Mouse (Mus musculus) midbrain, embryonic 15.5 days (tissue): ENCODE measurements around the gene Haao. TPM values are rescaled to one million over a fixed set of nuclear protein-coding genes. Genes with fewer than 3 reads are reported as not detected.

Experiments used
- ATAC-seq: fragments of 200-750 bp; cut with Nextera tagmentation; replicated peaks from 2 replicates; pipeline ENCODE4 v1.8.0; 2017; ENCODE audit warnings: moderate TSS enrichment
- H3K27ac ChIP-seq: fragments of 300-500 bp; sonication (generic); 2 replicates; pipeline ENCODE4 v1.5.1; 2015; ENCODE audit warnings: mild to moderate bottlenecking, inconsistent platforms
- H3K27me3 ChIP-seq: fragments of 300-500 bp; sonication (generic); replicated peaks from 2 replicates; pipeline ENCODE4 v1.6.1; 2015; ENCODE audit warnings: inconsistent platforms
- H3K36me3 ChIP-seq: fragments of 300-500 bp; sonication (generic); replicated peaks from 2 replicates; pipeline ENCODE4 v1.6.1; 2015; ENCODE audit warnings: inconsistent platforms
- H3K4me1 ChIP-seq: fragments of 300-500 bp; sonication (generic); 2 replicates; pipeline ENCODE4 v1.6.1; 2015; ENCODE audit warnings: inconsistent platforms
- H3K4me2 ChIP-seq: fragments of 300-500 bp; sonication (generic); 2 replicates; pipeline ENCODE4 v1.6.1; 2015; ENCODE audit warnings: inconsistent platforms, mild to moderate bottlenecking, moderate library complexity
- H3K4me3 ChIP-seq: fragments of 300-500 bp; sonication (generic); 2 replicates; pipeline ENCODE4 v1.5.1; 2015; ENCODE audit warnings: mild to moderate bottlenecking, inconsistent platforms
- H3K9ac ChIP-seq: fragments of 300-500 bp; sonication (generic); 2 replicates; pipeline ENCODE4 v1.6.1; 2015; ENCODE audit warnings: mild to moderate bottlenecking, inconsistent platforms
- H3K9me3 ChIP-seq: fragments of 300-500 bp; sonication (generic); 2 replicates; pipeline ENCODE4 v1.6.1; 2016; ENCODE audit warnings: inconsistent platforms
- WGBS: fragments of 180-500 bp; shearing (Covaris S2); methylation state at CpG from one replicate; pipeline ENCODE4 v1.1.7; 2015; ENCODE audit warnings: mixed read lengths; 5-methylcytosine and 5-hydroxymethylcytosine counted together
- polyA plus RNA-seq: library from polyadenylated mRNA; unstranded; fragments of >200 nt; fragmentation: Nextera tagmentation; extraction: Ambion mirVana; gene quantifications from 2 replicates; pipeline ENCODE4 v1.2.1, GENCODE M21; 2015

Gene Haao
- polyA plus RNA-seq, 1 experiment from 2014 or later, result not detected

DNA sequence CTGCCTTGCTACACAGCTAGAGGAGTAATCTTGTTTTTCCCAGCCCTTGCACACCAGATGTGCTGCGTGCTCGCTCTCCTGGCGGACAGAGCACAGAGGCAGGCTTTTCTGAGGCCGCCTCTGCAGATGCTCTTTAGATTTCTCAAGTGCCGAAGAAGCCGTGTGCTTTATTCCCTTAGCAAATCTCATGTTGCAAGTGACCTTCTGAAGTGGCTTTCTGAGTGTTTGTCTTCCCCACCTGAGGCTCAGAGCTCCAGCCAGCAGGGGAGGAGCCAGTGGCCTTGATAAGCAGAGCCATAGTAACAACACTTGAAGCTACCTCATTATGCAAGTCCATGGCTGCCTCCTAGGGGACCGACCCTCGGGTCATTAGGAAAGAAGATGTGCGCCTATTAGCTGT, 43.8 kb downstream of the Haao start:
- Histone ChIP-seq H3K4me2 (no peak overlapping the region), H3K36me3 (no peaks in the 10 kb centered on the region), H3K9me3 (no peaks in the 10 kb centered on the region), H3K27me3 (no peaks in the 10 kb centered on the region), H3K9ac (no peak overlapping the region), H3K4me1 (0 out of 2 replicates have a peak, but pooled peaks cover 6% of the 10 kb centered on the region), H3K4me3 (no peak overlapping the region), H3K27ac (peak overlapping the region; percentile 48; the same call in 1 of the 2 replicates)
- peak; percentile 48; the same call in 1 of the 2 replicates for ATAC-seq
- 68% methylated on average over 9 of the region's 9 CpGs for WGBS

- Histone ChIP-seq H3K9me3 (no peaks in the 10 kb centered on the region), H3K27me3 (no peaks in the 10 kb centered on the region), H3K9ac (no peak overlapping the region), H3K4me1 (0 out of 2 replicates have a peak, but pooled peaks cover 6% of the 10 kb centered on the region), H3K4me2 (no peak overlapping the region), H3K4me3 (no peak overlapping the region), H3K36me3 (no peaks in the 10 kb centered on the region), H3K27ac (no peak overlapping the region)
- ATAC-seq, result no peak
- 93% methylated on average over 11 of the region's 11 CpGs for WGBS
Measured at GRCm38 (mm10) chr17:83799506-83800050, 48.2 kb downstream of the Haao start.

DNA sequence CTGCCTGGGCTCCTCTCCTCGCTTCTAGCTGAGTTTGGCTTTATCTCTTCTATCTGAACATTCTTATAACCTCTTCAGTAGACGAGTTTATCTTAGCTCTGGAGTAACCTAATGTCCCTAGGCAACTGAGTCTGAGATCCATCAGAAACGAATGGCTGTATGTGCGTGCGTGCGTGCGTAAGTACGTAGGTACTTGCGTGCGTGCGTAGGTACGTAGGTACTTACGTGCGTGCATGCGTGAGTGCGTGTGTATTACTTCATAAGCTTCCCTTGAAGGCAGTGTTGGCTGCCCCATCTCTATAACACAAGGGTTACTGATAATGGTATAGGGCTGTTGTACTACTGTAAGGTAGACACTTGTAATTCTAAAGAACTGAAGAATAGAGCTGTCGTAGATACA, 52.6 kb downstream of the Haao start:
- no peaks in the 10 kb centered on the region for H3K4me1 ChIP-seq
- H3K36me3 ChIP-seq, result no peaks in the 10 kb centered on the region
- no peak overlapping the region for H3K4me3 ChIP-seq
- no peaks in the 10 kb centered on the region for H3K27me3 ChIP-seq
- ATAC-seq, result no peak
- H3K9ac ChIP-seq, result no peak overlapping the region
- WGBS, result 96% methylated on average over 17 of the region's 17 CpGs
- no peak overlapping the region for H3K4me2 ChIP-seq
- H3K27ac ChIP-seq, result no peak overlapping the region
- no peaks in the 10 kb centered on the region for H3K9me3 ChIP-seq

- H3K4me2 ChIP-seq, result no peak overlapping the region
- H3K27me3 ChIP-seq, result no peaks in the 10 kb centered on the region
- H3K9ac ChIP-seq, result no peak overlapping the region
- no peak for ATAC-seq
- WGBS, result 69% methylated on average over 23 of the region's 23 CpGs
- H3K4me1 ChIP-seq, result no peaks in the 10 kb centered on the region
- H3K4me3 ChIP-seq, result no peak overlapping the region
- H3K27ac ChIP-seq, result no peak overlapping the region
- no peaks in the 10 kb centered on the region for H3K9me3 ChIP-seq
- no peaks in the 10 kb centered on the region for H3K36me3 ChIP-seq
Measured at GRCm38 (mm10) chr17:83792388-83792787, 55.4 kb downstream of the Haao start.

GRCm38 (mm10) chr17:83790158-83790557, 57.6 kb downstream of the Haao start:
- ATAC-seq, result no peak
- H3K4me3 ChIP-seq, result no peak overlapping the region
- H3K4me1 ChIP-seq, result no peaks in the 10 kb centered on the region
- no peak overlapping the region for H3K9ac ChIP-seq
- no peak overlapping the region for H3K4me2 ChIP-seq
- H3K27me3 ChIP-seq, result no peaks in the 10 kb centered on the region
- no peaks in the 10 kb centered on the region for H3K36me3 ChIP-seq
- no peak overlapping the region for H3K27ac ChIP-seq
- no peaks in the 10 kb centered on the region for H3K9me3 ChIP-seq
- 86% methylated on average over 5 of the region's 5 CpGs for WGBS

DNA sequence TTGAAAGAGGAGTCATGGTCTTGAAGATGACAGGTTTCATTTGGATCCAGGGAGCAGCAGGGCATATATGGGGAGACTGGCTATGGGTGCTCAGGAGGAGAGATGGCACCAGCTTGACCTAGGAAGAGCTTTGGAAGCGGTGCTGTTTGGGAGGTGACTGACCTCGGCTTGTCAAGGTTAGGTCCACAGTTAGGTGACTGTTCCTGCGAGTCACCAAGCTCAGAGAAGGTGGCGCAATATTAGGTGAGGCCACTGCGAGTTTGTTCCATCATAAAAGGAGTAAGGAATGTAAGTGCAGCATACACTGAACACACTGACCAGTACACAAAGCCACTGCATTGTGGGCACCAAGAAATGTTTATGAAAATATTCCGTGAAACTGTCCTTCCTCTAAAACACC, 61.3 kb downstream of the Haao start:
- ATAC-seq, result no peak
- 94% methylated on average over 6 of the region's 6 CpGs for WGBS

DNA sequence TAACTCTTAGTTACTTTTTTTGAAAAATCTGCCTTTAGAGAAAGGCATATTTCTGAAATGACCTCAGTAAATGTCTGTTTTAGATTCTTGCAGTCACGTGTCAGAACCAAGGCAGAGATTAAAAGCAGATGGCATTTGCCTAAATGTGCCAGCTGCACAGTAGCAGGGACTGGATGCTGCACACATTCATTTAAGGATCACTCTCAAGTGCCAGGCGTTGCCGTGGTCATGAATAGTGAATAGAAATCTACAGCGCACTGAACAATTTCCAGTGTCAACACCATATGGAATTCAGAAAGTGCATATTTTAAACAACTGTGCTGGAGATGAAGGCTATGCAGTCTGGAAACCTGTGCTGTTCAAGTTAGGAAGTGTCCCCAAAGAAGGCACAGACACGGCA, 65.0 kb downstream of the Haao start:
- Histone ChIP-seq H3K36me3 (no peaks in the 10 kb centered on the region), H3K9ac (no peak overlapping the region), H3K4me2 (no peak overlapping the region), H3K27ac (no peak overlapping the region), H3K4me1 (no peaks in the 10 kb centered on the region), H3K4me3 (no peak overlapping the region), H3K9me3 (no peaks in the 10 kb centered on the region), H3K27me3 (no peaks in the 10 kb centered on the region)
- 49% methylated on average over 5 of the region's 5 CpGs for WGBS
- ATAC-seq, result no peak; the same call in 1 of the 2 replicates

More for the DNA sequence above, 61.3 kb downstream of the Haao start:
- Histone ChIP-seq H3K9ac (no peak overlapping the region), H3K4me3 (no peak overlapping the region), H3K27ac (no peak overlapping the region), H3K27me3 (no peaks in the 10 kb centered on the region), H3K4me2 (no peak overlapping the region), H3K4me1 (no peaks in the 10 kb centered on the region), H3K36me3 (no peaks in the 10 kb centered on the region), H3K9me3 (no peaks in the 10 kb centered on the region)

Other genes starting within 250 kb of the Haao start
- 0.06 and 0.08 TPM in 2 replicates for gene Kcng3, start 216.1 kb downstream of the Haao start, polyA plus RNA-seq
- 32.9 and 35.8 TPM in 2 replicates for gene Mta3, start 141.8 kb downstream of the Haao start, polyA plus RNA-seq